Mouse (Mus musculus) lung, postnatal 0 days (tissue): Measurements from ENCODE around the gene Kcnk13.

Source experiments
- CTCF ChIP-seq: IDR thresholded peaks from 2 replicates; pipeline ENCODE4 v1.5.1; 2016; ENCODE audit warnings: antibody characterized with exemption, mild to moderate bottlenecking
- EP300 ChIP-seq: IDR thresholded peaks from 2 replicates; pipeline ENCODE4 v1.6.1; 2016; ENCODE audit warnings: antibody characterized with exemption, mild to moderate bottlenecking, control low read depth

DNA sequence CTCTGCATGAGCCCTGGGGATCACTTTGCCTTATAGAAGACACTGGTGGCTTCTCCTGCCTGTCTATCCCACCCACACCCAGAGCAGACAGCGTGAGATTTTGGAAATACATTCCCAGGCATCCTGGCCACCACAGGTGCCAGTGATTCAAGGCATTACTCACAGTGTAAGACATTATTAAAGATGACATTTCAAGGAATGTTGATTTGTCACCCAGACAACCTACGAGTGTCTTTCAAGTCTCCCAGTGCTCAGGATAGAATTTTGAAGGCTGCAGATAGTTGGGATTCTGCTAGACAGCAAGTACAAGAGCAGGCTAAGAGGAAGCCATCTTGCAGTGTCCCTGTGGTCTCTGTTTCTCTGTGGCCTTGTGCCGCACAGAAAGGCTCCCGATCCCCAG lies 32.1 kb upstream of the Kcnk13 start:
- TF ChIP-seq EP300, result no peak
- TF ChIP-seq CTCF, result no peak
